Mouse (Mus musculus): Measurements from ENCODE around the gene Iffo2. TPM values are rescaled to one million over a fixed set of nuclear protein-coding genes. Genes with fewer than 3 reads are reported as not detected.

The Iffo2 gene
- polyA plus RNA-seq, 1 experiment from 2014 or later: 4.4 TPM

- Histone ChIP-seq H3K4me3 (ENCODE audit: control insufficient read depth in 1 of 2, insufficient read depth in 1 of 2, low read depth in 1 of 2, low read length in 2 of 2) (peak overlapping the region; percentile 35 to 37), H3K9me3 (ENCODE audit: control insufficient read depth, low read length) (no peaks in the 10 kb centered on the region), H3K4me2 (ENCODE audit: low read length) (peak overlapping the region; percentile 66), H3K27me3 (ENCODE audit: control insufficient read depth, insufficient read depth, low read length) (peaks cover 20% of the 10 kb centered on the region), H3K9ac (ENCODE audit: low read length) (peak overlapping the region; percentile 64), H3K4me1 (ENCODE audit: control insufficient read depth in 2 of 2, insufficient read depth in 2 of 2, low read length in 2 of 2) (peaks cover 3 to 8% of the 10 kb centered on the region in 2 experiments), H3K36me3 (ENCODE audit: control insufficient read depth, insufficient read depth, low read length) (peaks cover 9% of the 10 kb centered on the region; the same call in 1 of the 2 replicates), H3K27ac (replicated peaks in 1 of 2; ENCODE audit: control insufficient read depth in 1 of 2, insufficient read depth in 1 of 2, low read depth in 2 of 2, low read length in 2 of 2) (no peak overlapping the region)
- WGBS: 3% methylated on average over 30 of the region's 30 CpGs
- ATAC-seq (ENCODE audit: insufficient number of reproducible peaks, insufficient read depth, low FRiP score, low read depth): no peak
Measured at GRCm38 (mm10) chr4:139641829-139642425, 111.6 kb downstream of the Iffo2 start.

- WGBS: 15% methylated on average over 9 of the region's 9 CpGs
- Histone ChIP-seq H3K9ac (ENCODE audit: low read length) (no peak overlapping the region), H3K27ac (replicated peaks in 1 of 2; ENCODE audit: control insufficient read depth in 1 of 2, insufficient read depth in 1 of 2, low read depth in 2 of 2, low read length in 2 of 2) (no peak overlapping the region), H3K4me3 (ENCODE audit: control insufficient read depth in 1 of 2, insufficient read depth in 1 of 2, low read depth in 1 of 2, low read length in 2 of 2) (no peak overlapping the region), H3K36me3 (ENCODE audit: control insufficient read depth, insufficient read depth, low read length) (peaks cover 8% of the 10 kb centered on the region), H3K4me2 (ENCODE audit: low read length) (no peak overlapping the region), H3K9me3 (ENCODE audit: control insufficient read depth, low read length) (no peaks in the 10 kb centered on the region), H3K4me1 (ENCODE audit: control insufficient read depth in 2 of 2, insufficient read depth in 2 of 2, low read length in 2 of 2) (peaks cover 3 to 8% of the 10 kb centered on the region in 2 experiments), H3K27me3 (ENCODE audit: control insufficient read depth, insufficient read depth, low read length) (peaks cover 20% of the 10 kb centered on the region)
- ATAC-seq (ENCODE audit: insufficient number of reproducible peaks, insufficient read depth, low FRiP score, low read depth): peak; percentile 13; the same call in 1 of the 2 replicates
Measured at GRCm38 (mm10) chr4:139643972-139644371, 113.6 kb downstream of the Iffo2 start.

GRCm38 (mm10) chr4:139646916-139647315, 116.6 kb downstream of the Iffo2 start:
- H3K4me2 ChIP-seq (ENCODE audit: low read length): no peak overlapping the region
- no peak overlapping the region for H3K4me3 ChIP-seq (ENCODE audit: control insufficient read depth in 1 of 2, insufficient read depth in 1 of 2, low read depth in 1 of 2, low read length in 2 of 2)
- H3K9me3 ChIP-seq (ENCODE audit: control insufficient read depth, low read length): no peaks in the 10 kb centered on the region
- H3K9ac ChIP-seq (ENCODE audit: low read length): no peak overlapping the region
- H3K27ac ChIP-seq (replicated peaks in 1 of 2; ENCODE audit: control insufficient read depth in 1 of 2, insufficient read depth in 1 of 2, low read depth in 2 of 2, low read length in 2 of 2): no peak overlapping the region
- H3K36me3 ChIP-seq (ENCODE audit: control insufficient read depth, insufficient read depth, low read length): peaks cover 8% of the 10 kb centered on the region
- ATAC-seq (ENCODE audit: insufficient number of reproducible peaks, insufficient read depth, low FRiP score, low read depth): no peak
- H3K27me3 ChIP-seq (ENCODE audit: control insufficient read depth, insufficient read depth, low read length): peaks cover 16% of the 10 kb centered on the region
- 77% methylated on average over 7 of the region's 7 CpGs for WGBS
- H3K4me1 ChIP-seq (ENCODE audit: control insufficient read depth in 2 of 2, insufficient read depth in 2 of 2, low read length in 2 of 2): peaks cover 0 to 3% of the 10 kb centered on the region in 2 experiments; a peak in 3 of 4 replicates

- no peaks in the 10 kb centered on the region for H3K27me3 ChIP-seq (ENCODE audit: control insufficient read depth, insufficient read depth, low read length)
- H3K4me3 ChIP-seq (ENCODE audit: control insufficient read depth in 1 of 2, insufficient read depth in 1 of 2, low read depth in 1 of 2, low read length in 2 of 2): no peak overlapping the region
- no peak for ATAC-seq (ENCODE audit: insufficient number of reproducible peaks, insufficient read depth, low FRiP score, low read depth)
- H3K27ac ChIP-seq (replicated peaks in 1 of 2; ENCODE audit: control insufficient read depth in 1 of 2, insufficient read depth in 1 of 2, low read depth in 2 of 2, low read length in 2 of 2): no peak overlapping the region
- H3K36me3 ChIP-seq (ENCODE audit: control insufficient read depth, insufficient read depth, low read length): peaks cover 8% of the 10 kb centered on the region
- H3K9ac ChIP-seq (ENCODE audit: low read length): no peak overlapping the region
- H3K9me3 ChIP-seq (ENCODE audit: control insufficient read depth, low read length): no peaks in the 10 kb centered on the region
- no peaks in the 10 kb centered on the region for H3K4me1 ChIP-seq (ENCODE audit: control insufficient read depth in 2 of 2, insufficient read depth in 2 of 2, low read length in 2 of 2)
- H3K4me2 ChIP-seq (ENCODE audit: low read length): no peak overlapping the region
- 79% methylated on average over 15 of the region's 15 CpGs for WGBS
Measured at GRCm38 (mm10) chr4:139650086-139650743, 119.9 kb downstream of the Iffo2 start.

GRCm38 (mm10) chr4:139650907-139651306, 120.6 kb downstream of the Iffo2 start:
- Histone ChIP-seq H3K4me2 (ENCODE audit: low read length) (no peak overlapping the region), H3K27ac (replicated peaks in 1 of 2; ENCODE audit: control insufficient read depth in 1 of 2, insufficient read depth in 1 of 2, low read depth in 2 of 2, low read length in 2 of 2) (no peak overlapping the region), H3K36me3 (ENCODE audit: control insufficient read depth, insufficient read depth, low read length) (peaks cover 8% of the 10 kb centered on the region), H3K4me3 (ENCODE audit: control insufficient read depth in 1 of 2, insufficient read depth in 1 of 2, low read depth in 1 of 2, low read length in 2 of 2) (no peak overlapping the region), H3K9me3 (ENCODE audit: control insufficient read depth, low read length) (no peaks in the 10 kb centered on the region), H3K9ac (ENCODE audit: low read length) (no peak overlapping the region), H3K4me1 (ENCODE audit: control insufficient read depth in 2 of 2, insufficient read depth in 2 of 2, low read length in 2 of 2) (no peaks in the 10 kb centered on the region), H3K27me3 (ENCODE audit: control insufficient read depth, insufficient read depth, low read length) (no peaks in the 10 kb centered on the region)
- WGBS: 67% methylated on average over 11 of the region's 11 CpGs
- no peak for ATAC-seq (ENCODE audit: insufficient number of reproducible peaks, insufficient read depth, low FRiP score, low read depth)

- 79% methylated on average over 8 of the region's 8 CpGs for whole genome bisulfite sequencing
- Histone ChIP-seq H3K4me3 (ENCODE audit: control insufficient read depth in 1 of 2, insufficient read depth in 1 of 2, low read depth in 1 of 2, low read length in 2 of 2) (no peak within 1 kb of the TSS), H3K27ac (replicated peaks in 1 of 2; ENCODE audit: control insufficient read depth in 1 of 2, insufficient read depth in 1 of 2, low read depth in 2 of 2, low read length in 2 of 2) (no peak within 1 kb of the TSS), H3K9me3 (ENCODE audit: control insufficient read depth, low read length) (no peaks in the 10 kb centered on the region), H3K4me2 (ENCODE audit: low read length) (no peak within 1 kb of the TSS), H3K36me3 (ENCODE audit: control insufficient read depth, insufficient read depth, low read length) (peaks cover 5% of the 10 kb centered on the region; the same call in 1 of the 2 replicates), H3K9ac (ENCODE audit: low read length) (no peak within 1 kb of the TSS), H3K4me1 (ENCODE audit: control insufficient read depth in 2 of 2, insufficient read depth in 2 of 2, low read length in 2 of 2) (no peaks in the 10 kb centered on the region), H3K27me3 (ENCODE audit: control insufficient read depth, insufficient read depth, low read length) (no peaks in the 10 kb centered on the region)
- no peak for ATAC-seq (ENCODE audit: insufficient number of reproducible peaks, insufficient read depth, low FRiP score, low read depth)
Measured at GRCm38 (mm10) chr4:139653238-139653637, 122.9 kb downstream of the Iffo2 start, which contains the start of gene Tas1r2. Gene Tas1r2, plus strand, starts transcription at chr4:139653538.

GRCm38 (mm10) chr4:139661897-139662296, 131.5 kb downstream of the Iffo2 start:
- Histone ChIP-seq H3K27ac (replicated peaks in 1 of 2; ENCODE audit: control insufficient read depth in 1 of 2, insufficient read depth in 1 of 2, low read depth in 2 of 2, low read length in 2 of 2) (no peak overlapping the region), H3K27me3 (ENCODE audit: control insufficient read depth, insufficient read depth, low read length) (no peaks in the 10 kb centered on the region), H3K9ac (ENCODE audit: low read length) (no peak overlapping the region), H3K4me1 (ENCODE audit: control insufficient read depth in 2 of 2, insufficient read depth in 2 of 2, low read length in 2 of 2) (no peaks in the 10 kb centered on the region), H3K4me2 (ENCODE audit: low read length) (no peak overlapping the region), H3K36me3 (ENCODE audit: control insufficient read depth, insufficient read depth, low read length) (no peaks in the 10 kb centered on the region), H3K4me3 (ENCODE audit: control insufficient read depth in 1 of 2, insufficient read depth in 1 of 2, low read depth in 1 of 2, low read length in 2 of 2) (no peak overlapping the region), H3K9me3 (ENCODE audit: control insufficient read depth, low read length) (peaks cover 3% of the 10 kb centered on the region; the same call in 1 of the 2 replicates)
- no peak for ATAC-seq (ENCODE audit: insufficient number of reproducible peaks, insufficient read depth, low FRiP score, low read depth)
- WGBS: 82% methylated on average over 14 of the region's 14 CpGs

All from heart, embryonic 14.5 days (tissue).